Mouse (Mus musculus) limb, embryonic 12.5 days (tissue): Measurements from ENCODE around the gene Tmem106a. TPM values are rescaled to one million over a fixed set of nuclear protein-coding genes. Genes with fewer than 3 reads are reported as not detected.
"Not testable (repeated sequence)": the region's sequence is repeated elsewhere in the genome, so short reads cannot be mapped to it uniquely, and the experiment has no call there.

Source experiments
- ATAC-seq: fragments of 200-750 bp; cut with Nextera tagmentation; 2 replicates; pipeline ENCODE4 v1.8.0; 2017; ENCODE audit warnings: low read depth, moderate TSS enrichment; ENCODE audit not compliant: insufficient number of reproducible peaks, insufficient read depth, low FRiP score, low TSS enrichment
- H3K27ac ChIP-seq: fragments of 300-500 bp; sonication (generic); 2 replicates; pipeline ENCODE4 v1.5.1; 2016; ENCODE audit warnings: mild to moderate bottlenecking, moderate library complexity
- H3K27me3 ChIP-seq: fragments of 300-500 bp; sonication (generic); 2 replicates; pipeline ENCODE4 v1.6.1; 2016; ENCODE audit warnings: mild to moderate bottlenecking, moderate library complexity
- H3K36me3 ChIP-seq: fragments of 300-500 bp; sonication (generic); 2 replicates; pipeline ENCODE4 v1.6.1; 2016; ENCODE audit warnings: mild to moderate bottlenecking, moderate library complexity
- H3K4me1 ChIP-seq: fragments of 300-500 bp; sonication (generic); replicated peaks from 2 replicates; pipeline ENCODE4 v1.6.1; 2016
- H3K4me2 ChIP-seq: fragments of 300-500 bp; sonication (generic); 2 replicates; pipeline ENCODE4 v1.6.1; 2016; ENCODE audit warnings: mild to moderate bottlenecking, moderate library complexity
- H3K4me3 ChIP-seq: fragments of 300-500 bp; sonication (generic); replicated peaks from 2 replicates; pipeline ENCODE4 v1.5.1; 2016; ENCODE audit warnings: mild to moderate bottlenecking
- H3K9ac ChIP-seq: fragments of 300-500 bp; sonication (generic); replicated peaks from 2 replicates; pipeline ENCODE4 v1.6.1; 2016; ENCODE audit warnings: mild to moderate bottlenecking, moderate library complexity
- H3K9me3 ChIP-seq: fragments of 300-500 bp; sonication (generic); 2 replicates; pipeline ENCODE4 v1.6.1; 2016; ENCODE audit warnings: mild to moderate bottlenecking, moderate library complexity
- WGBS: fragments of 180-500 bp; shearing (Covaris S2); methylation state at CpG from one replicate; pipeline ENCODE4 v1.1.7; 2016; 5-methylcytosine and 5-hydroxymethylcytosine counted together
- polyA plus RNA-seq: library from polyadenylated mRNA; unstranded; fragments of >200 nt; fragmentation: Nextera tagmentation; extraction: Ambion mirVana; gene quantifications from 2 replicates; pipeline ENCODE4 v1.2.1, GENCODE M21; 2016

Tmem106a gene
- polyA plus RNA-seq, 1 experiment from 2014 or later, result 1.4 TPM

- H3K27ac ChIP-seq, result no peak overlapping the region
- no peaks in the 10 kb centered on the region for H3K4me1 ChIP-seq
- no peak overlapping the region for H3K9ac ChIP-seq
- H3K4me3 ChIP-seq, result no peak overlapping the region
- H3K4me2 ChIP-seq, result no peak overlapping the region
- no peaks in the 10 kb centered on the region for H3K9me3 ChIP-seq
- peaks cover 92% of the 10 kb centered on the region for H3K36me3 ChIP-seq
- ATAC-seq, result no peak
- no peaks in the 10 kb centered on the region for H3K27me3 ChIP-seq
- WGBS, result 88% methylated on average over 3 of the region's 3 CpGs
Measured at GRCm38 (mm10) chr11:101568421-101568820, 13.6 kb upstream of the Tmem106a start.

DNA sequence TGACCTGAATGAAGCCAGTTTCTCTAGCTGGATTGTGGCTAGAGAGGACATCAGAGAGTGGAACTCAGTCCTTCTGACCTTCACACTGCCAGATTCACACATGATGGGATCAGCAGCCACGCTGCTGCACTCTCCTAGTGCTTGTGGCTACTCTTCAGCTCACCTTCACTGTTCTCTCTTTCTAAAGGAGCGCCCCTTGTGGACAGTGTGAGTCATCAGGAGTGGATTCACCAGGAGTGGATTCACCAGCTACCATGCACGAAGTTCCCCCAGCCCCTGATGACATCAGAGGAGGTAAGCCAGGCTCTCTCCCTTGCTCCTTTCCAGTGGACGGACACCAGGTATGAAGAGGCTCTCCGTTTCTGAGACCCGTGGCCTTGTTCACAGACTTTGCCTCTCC is 5.9 kb upstream of the Tmem106a start:
- no peaks in the 10 kb centered on the region for H3K27me3 ChIP-seq
- no peak overlapping the region for H3K9ac ChIP-seq
- ATAC-seq, result no peak
- H3K4me1 ChIP-seq, result no peaks in the 10 kb centered on the region
- 74% methylated on average over 6 of the region's 6 CpGs for WGBS
- no peaks in the 10 kb centered on the region for H3K9me3 ChIP-seq
- peaks cover 98% of the 10 kb centered on the region for H3K36me3 ChIP-seq
- no peak overlapping the region for H3K4me3 ChIP-seq
- H3K4me2 ChIP-seq, result no peak overlapping the region
- no peak overlapping the region for H3K27ac ChIP-seq

- H3K4me3 ChIP-seq, result no peak overlapping the region
- 75% methylated on average over 6 of the region's 6 CpGs for WGBS
Measured at GRCm38 (mm10) chr11:101581081-101581764, 819 bp upstream of the Tmem106a start.

DNA sequence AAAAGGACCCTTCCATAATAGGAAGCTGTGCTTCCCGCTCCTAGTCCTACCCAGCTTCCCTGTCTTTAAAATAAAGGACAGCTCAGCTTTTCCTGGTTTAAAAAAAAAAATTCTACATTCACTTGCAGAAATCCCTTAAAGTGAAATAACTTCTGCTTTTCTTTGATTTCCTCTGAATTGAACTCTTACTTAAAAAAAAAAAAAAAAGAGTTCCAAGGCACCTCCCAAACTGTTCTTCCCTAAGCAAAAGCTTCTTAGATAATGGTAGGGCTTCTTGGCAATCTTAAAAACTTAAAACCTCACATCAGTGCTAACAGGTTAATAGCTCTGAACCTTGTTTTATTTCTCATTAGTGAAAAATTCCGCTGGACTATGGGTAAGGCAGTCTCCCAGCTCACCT is 1.2 kb downstream of the Tmem106a start:
- no peak for ATAC-seq
- H3K27me3 ChIP-seq, result no peaks in the 10 kb centered on the region
- no peak overlapping the region for H3K9ac ChIP-seq
- 84% methylated on average over 2 of the region's 2 CpGs for WGBS
- H3K9me3 ChIP-seq, result no peaks in the 10 kb centered on the region
- H3K4me1 ChIP-seq, result peaks cover 9% of the 10 kb centered on the region
- H3K36me3 ChIP-seq, result peaks cover 35% of the 10 kb centered on the region
- H3K4me3 ChIP-seq, result no peak overlapping the region
- no peak overlapping the region for H3K27ac ChIP-seq
- no peak overlapping the region for H3K4me2 ChIP-seq

More at GRCm38 (mm10) chr11:101581081-101581764, 819 bp upstream of the Tmem106a start:
- Histone ChIP-seq H3K4me2 (no peak overlapping the region), H3K9ac (no peak overlapping the region), H3K4me1 (peaks cover 9% of the 10 kb centered on the region), H3K9me3 (no peaks in the 10 kb centered on the region), H3K27ac (no peak overlapping the region), H3K27me3 (no peaks in the 10 kb centered on the region), H3K36me3 (peaks cover 51% of the 10 kb centered on the region)
- ATAC-seq, result no peak

DNA sequence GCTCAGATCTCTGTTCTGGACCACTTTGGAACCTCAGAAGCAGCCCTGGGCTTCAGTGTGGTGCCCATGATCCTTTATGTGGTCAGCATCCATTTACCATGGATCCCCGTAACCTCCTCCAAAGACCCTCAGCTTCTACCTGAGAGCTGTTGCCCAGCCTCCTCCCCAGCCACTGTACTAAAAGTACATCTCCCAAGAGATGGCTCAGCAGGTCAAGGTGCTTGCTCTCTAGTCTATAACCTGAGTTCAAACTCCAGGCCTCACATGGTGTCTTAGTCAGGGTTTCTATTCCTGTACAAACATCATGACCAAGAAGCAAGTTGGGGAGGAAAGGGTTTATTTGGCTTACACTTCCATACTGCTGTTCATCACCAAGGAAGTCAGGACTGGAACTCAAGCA is 3.0 kb downstream of the Tmem106a start:
- not testable (repeated sequence) for H3K9ac ChIP-seq, H3K4me3 ChIP-seq, ATAC-seq, H3K9me3 ChIP-seq, H3K27ac ChIP-seq, H3K4me2 ChIP-seq, H3K27me3 ChIP-seq, H3K4me1 ChIP-seq
- peaks cover 17% of the 10 kb centered on the region for H3K36me3 ChIP-seq
- WGBS, result 93% methylated on average over 1 of the region's 1 CpGs

GRCm38 (mm10) chr11:101585805-101586204 is 3.8 kb downstream of the Tmem106a start:
- H3K36me3 ChIP-seq, result peaks cover 9% of the 10 kb centered on the region
- no peak overlapping the region for H3K4me3 ChIP-seq
- no peak for ATAC-seq
- no peaks in the 10 kb centered on the region for H3K27me3 ChIP-seq
- no peaks in the 10 kb centered on the region for H3K9me3 ChIP-seq
- no peak overlapping the region for H3K9ac ChIP-seq
- peaks cover 9% of the 10 kb centered on the region for H3K4me1 ChIP-seq
- 84% methylated on average over 4 of the region's 4 CpGs for WGBS
- H3K27ac ChIP-seq, result no peak overlapping the region
- H3K4me2 ChIP-seq, result no peak overlapping the region

DNA sequence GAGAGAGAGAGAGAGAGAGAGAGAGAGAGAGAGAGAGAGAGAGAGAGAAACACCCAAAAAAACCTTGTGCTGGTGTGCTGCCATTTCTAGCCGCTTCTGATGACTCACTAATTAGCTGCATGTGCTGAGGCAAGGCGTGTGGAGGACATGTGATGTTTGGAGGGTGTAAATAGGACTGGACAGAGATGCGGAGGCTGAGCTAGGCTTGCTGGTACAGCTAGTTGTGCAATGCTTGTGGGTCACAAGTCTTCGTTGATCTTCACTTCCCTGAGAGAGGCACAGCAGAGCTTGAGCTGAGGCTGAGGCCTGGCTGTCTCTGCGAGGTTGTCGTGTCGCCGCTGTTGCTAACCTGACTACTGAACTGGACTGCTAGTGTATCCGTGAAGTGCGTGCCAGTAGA is 5.6 kb downstream of the Tmem106a start:
- no peak overlapping the region for H3K27ac ChIP-seq
- no peak for ATAC-seq
- no peak overlapping the region for H3K9ac ChIP-seq
- H3K4me2 ChIP-seq, result no peak overlapping the region
- H3K4me3 ChIP-seq, result no peak overlapping the region
- H3K27me3 ChIP-seq, result no peaks in the 10 kb centered on the region
- H3K36me3 ChIP-seq, result peaks cover 4% of the 10 kb centered on the region; the same call in 1 of the 2 replicates
- H3K9me3 ChIP-seq, result no peaks in the 10 kb centered on the region
- no peaks in the 10 kb centered on the region for H3K4me1 ChIP-seq
- 85% methylated on average over 10 of the region's 10 CpGs for WGBS

GRCm38 (mm10) chr11:101588868-101589267 is 6.8 kb downstream of the Tmem106a start:
- no peak overlapping the region for H3K4me3 ChIP-seq
- WGBS, result 86% methylated on average over 7 of the region's 7 CpGs
- ATAC-seq, result no peak
- no peaks in the 10 kb centered on the region for H3K9me3 ChIP-seq
- peaks cover 4% of the 10 kb centered on the region; the same call in 1 of the 2 replicates for H3K36me3 ChIP-seq
- H3K4me1 ChIP-seq, result 0 out of 2 replicates have a peak, but pooled peaks cover 3% of the 10 kb centered on the region
- no peak overlapping the region for H3K4me2 ChIP-seq
- no peaks in the 10 kb centered on the region for H3K27me3 ChIP-seq
- H3K9ac ChIP-seq, result no peak overlapping the region
- H3K27ac ChIP-seq, result no peak overlapping the region

DNA sequence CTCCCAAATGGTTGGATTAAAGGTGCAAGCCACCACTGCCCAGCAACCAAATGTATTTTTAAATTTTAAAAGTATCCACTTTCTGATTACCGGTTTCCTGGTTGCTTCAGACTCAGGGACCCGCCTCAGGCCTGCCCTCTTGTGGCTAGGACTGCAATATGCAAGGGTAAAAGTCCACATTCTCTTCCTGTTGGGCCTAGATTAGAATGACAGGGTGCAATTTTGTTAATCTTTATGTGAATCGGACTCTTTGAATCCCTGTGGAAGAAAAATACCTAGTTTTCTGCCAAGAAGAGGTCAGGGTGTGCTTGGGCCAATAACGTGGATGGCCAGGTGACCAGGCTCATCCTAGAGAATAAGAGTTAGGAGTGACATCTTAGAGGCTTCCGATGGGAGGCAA is 7.4 kb downstream of the Tmem106a start:
- H3K9me3 ChIP-seq, result no peaks in the 10 kb centered on the region
- ATAC-seq, result no peak

DNA sequence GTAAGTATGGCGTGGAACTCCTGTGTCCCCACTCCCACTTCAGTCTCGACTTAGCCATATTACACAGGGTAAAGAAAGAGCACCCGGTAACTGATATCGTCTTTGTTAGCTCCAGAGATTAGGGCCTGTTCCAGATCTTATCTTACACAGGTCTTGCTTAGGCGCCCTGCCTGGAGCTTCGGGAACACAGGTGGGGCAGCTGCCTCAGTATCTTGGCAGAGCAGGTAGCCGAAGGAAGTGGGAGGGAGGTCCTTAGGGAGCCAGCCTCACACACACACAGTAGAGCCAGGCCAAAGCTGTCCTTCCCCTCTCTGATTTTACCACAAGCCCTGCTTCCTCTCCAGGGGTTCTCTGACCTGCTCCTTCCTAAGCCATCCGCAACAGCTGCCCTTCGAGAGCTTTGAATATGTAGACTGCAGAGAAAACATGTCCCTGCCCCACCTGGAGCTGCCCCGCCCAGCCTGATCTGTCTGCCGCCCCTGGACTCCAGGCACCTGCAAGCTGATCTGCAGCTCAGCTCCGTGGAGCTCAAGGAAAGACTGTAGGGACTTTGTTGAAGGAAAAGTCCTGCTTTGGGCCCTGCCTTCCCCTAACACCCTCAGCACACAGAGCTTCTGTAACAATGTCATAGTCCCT is 8.1 kb downstream of the Tmem106a start:
- Histone ChIP-seq H3K4me3 (no peak overlapping the region), H3K27ac (no peak overlapping the region), H3K9ac (no peak overlapping the region), H3K27me3 (no peaks in the 10 kb centered on the region), H3K4me2 (no peak overlapping the region), H3K9me3 (no peaks in the 10 kb centered on the region), H3K36me3 (peaks cover 4% of the 10 kb centered on the region; the same call in 1 of the 2 replicates), H3K4me1 (0 out of 2 replicates have a peak, but pooled peaks cover 3% of the 10 kb centered on the region)
- ATAC-seq, result no peak
- 77% methylated on average over 12 of the region's 12 CpGs for WGBS

More for the DNA sequence above, 7.4 kb downstream of the Tmem106a start:
- 0 out of 2 replicates have a peak, but pooled peaks cover 3% of the 10 kb centered on the region for H3K4me1 ChIP-seq
- no peaks in the 10 kb centered on the region for H3K27me3 ChIP-seq
- peaks cover 4% of the 10 kb centered on the region; the same call in 1 of the 2 replicates for H3K36me3 ChIP-seq
- no peak overlapping the region for H3K27ac ChIP-seq
- 33% methylated on average over 5 of the region's 5 CpGs for whole genome bisulfite sequencing
- H3K9ac ChIP-seq, result no peak overlapping the region
- H3K4me2 ChIP-seq, result no peak overlapping the region
- H3K4me3 ChIP-seq, result no peak overlapping the region

GRCm38 (mm10) chr11:101599156-101599555 is 17.1 kb downstream of the Tmem106a start, which contains the start of gene Gm11634:
Gene Gm11634, minus strand, starts transcription at chr11:101599256.
- Histone ChIP-seq H3K4me2 (no peak within 1 kb of the TSS), H3K9me3 (no peaks in the 10 kb centered on the region), H3K9ac (no peak within 1 kb of the TSS), H3K27ac (no peak within 1 kb of the TSS), H3K36me3 (no peaks in the 10 kb centered on the region), H3K4me3 (no peak within 1 kb of the TSS), H3K27me3 (no peaks in the 10 kb centered on the region), H3K4me1 (0 out of 2 replicates have a peak, but pooled peaks cover under 1% of the 10 kb centered on the region)
- ATAC-seq, result no peak
- WGBS, result 77% methylated on average over 6 of the region's 6 CpGs
